Mouse (Mus musculus) gastrocnemius, postnatal 25 days (tissue): Measurements from ENCODE around the gene Asxl1. TPM values are rescaled to one million over a fixed set of nuclear protein-coding genes. Genes with fewer than 3 reads are reported as not detected.
A peak's percentile ranks its signal among the peaks of the same experiment; 100 is the strongest.
"Not testable (repeated sequence)": the region's sequence is repeated elsewhere in the genome, so short reads cannot be mapped to it uniquely, and the experiment has no call there.

ENCODE experiments used
- DNase-seq: peaks from one replicate; pipeline ENCODE4 v3.0.0; 2022
- total RNA-seq, 2 experiments: library from RNA; stranded (reverse); gene quantifications; 1 replicate in 1 of 2; 2 replicates in 1 of 2; pipeline ENCODE4 v1.2.3; 2021

Gene Asxl1
- total RNA-seq, 2 experiments from 2014 or later, result 7.3 to 8.5 TPM

DNA sequence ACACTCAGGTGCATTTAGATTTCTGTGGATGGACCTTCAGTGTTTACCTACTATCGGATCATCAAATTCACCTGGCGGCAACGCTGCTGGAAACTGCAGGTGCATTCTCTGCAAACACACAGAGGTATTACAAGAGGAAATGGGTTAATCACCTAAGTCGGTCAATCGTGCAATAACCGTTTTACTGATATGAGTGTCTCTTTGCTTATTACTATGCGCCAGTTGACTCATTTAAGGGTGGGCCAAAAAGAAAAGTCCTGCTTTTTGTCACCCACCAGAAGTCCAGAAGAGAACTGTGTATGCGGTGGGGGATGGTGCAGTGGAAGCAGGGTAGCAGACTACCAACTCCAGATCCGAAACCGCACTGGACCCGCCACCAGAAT, 567 bp upstream of the Asxl1 start:
- no peak for DNase-seq

DNA sequence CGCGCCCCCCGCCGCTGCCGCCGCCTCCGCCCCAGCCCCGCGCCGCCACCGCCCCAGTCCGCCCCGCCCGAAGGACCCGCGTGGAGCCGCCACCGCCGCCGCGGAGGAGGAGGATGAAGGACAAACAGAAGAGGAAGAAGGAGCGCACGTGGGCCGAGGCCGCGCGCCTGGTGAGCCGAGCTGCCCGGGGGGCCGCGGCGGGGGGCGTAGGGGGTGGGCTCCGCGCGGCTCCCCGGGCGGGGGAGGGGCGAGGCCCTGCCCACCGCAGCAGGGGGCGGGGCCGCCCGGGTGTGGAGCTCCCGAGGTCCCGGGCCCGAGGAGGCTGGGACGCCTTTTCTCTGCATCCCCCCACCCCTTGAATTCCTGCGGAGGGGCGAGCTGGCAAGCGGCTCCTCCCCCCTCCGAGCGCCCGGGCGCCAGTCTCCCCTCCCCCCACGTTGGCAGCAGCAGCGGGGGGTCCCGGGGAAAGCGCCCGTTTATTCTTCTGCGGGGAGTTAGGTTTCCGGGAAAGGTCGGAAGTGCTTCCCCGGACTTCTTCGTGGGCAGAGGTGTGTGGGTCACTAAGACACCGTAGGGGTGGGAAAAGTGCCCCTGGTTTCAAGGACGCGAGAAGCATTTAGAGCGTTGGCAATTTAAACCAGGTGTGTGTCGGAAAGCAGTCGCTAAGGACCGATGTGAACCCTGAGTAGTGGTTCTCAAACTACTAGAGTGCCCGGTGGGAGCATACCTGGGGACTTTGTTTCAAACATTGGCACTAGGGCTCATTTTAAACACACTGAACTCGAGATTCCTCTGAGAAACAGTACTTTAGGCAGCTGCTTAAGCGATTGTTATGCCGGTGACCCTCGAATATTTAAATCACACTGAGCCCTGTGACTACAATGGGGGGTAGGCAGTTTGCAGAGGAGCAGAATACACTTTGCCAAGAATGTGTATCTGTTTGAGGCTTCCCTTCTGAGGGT, 873 bp downstream of the Asxl1 start:
- DNase-seq, result peak; percentile 67

DNA sequence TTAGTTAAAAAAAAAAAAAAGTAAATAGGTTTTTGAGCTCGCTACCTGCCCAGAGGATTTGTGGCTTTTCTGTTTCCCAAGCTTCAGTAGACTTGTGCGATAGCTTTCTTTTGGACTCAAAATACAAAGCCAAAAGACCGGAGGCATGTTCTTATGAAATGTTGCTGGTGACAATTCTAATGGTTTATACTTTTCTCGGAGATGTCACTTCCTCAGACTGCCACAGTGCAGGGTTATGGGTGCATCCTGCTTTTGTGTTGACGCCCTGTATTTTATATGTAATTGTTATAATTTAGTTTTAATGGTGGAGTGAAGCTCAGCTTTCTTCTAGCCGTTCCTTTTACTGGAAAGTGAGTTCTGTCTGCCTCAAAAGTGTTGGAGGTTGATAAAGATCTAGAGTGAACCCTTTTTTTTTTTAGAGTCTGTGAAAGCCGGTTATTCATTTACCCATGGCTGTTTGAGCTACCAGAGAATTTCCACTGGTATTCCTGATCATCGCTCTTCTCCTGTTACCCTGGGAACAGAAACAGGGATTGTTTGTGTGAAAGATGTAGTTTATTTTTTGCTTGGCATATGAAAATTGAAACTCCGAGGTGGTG, 1.7 kb downstream of the Asxl1 start:
- no peak for DNase-seq

DNA sequence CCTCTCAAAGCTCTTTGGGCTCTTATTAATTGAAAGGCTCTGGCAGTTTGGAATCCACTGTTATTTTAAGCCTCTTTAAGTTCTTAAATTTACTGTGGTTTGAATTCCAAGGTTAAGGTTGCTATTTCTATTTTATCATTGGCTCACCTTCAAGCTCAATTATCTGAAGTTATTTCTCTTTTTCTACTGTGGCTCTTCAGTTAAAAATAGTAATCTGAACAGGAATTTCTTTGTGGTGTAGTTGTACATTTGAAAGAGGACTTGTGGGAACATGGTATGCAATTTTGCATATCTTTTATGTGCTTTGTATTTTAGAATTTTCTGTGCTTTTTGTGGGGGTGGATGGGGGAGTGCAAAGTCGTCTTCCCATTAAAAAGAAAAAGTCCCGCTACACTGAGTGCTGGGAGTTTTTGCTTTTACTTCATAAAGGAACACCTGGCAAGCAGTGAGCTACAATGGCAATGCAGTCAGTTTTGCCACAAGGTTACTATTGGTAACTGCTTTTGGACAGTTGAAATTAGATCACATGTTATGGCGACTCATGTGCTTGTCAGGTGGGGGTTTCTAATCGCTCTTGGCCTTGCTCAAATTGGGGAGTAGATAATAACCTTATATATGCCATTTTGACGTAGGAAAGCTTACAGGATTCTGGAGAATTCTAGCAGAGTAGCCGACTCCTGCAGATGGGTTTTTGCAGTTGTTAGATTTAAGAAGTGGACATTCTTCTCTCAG, 2.6 kb downstream of the Asxl1 start:
- DNase-seq, result no peak

DNA sequence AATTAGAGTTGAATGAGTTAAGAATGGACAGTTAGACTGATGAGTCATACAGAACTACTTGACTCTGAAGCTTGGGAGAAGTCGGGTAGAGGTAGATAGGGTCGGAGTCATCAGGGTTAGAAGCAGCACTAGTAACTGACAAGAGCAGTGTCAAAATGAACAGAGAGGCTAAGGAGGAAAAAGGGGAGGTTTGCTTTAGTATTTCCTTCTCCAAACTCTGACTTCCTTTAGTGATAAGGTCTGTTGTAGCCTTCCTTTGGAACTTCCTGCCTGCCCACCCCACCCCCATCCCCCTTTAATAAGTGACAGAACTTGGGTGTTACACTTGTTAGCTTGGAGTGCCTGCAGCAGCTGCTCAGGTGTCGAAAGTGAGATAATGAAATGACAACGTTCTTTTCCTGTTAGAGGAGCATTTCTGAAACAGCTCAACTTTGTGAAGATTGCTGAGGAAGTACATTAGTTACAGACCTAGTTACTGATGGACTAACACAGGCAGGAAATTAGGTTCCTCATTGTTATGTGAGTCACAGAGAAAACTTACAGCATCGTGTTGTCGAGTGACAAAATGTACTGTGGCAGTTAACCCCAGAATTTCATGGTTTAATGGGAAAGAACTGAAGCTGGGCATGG, 5.0 kb downstream of the Asxl1 start:
- no peak for DNase-seq

DNA sequence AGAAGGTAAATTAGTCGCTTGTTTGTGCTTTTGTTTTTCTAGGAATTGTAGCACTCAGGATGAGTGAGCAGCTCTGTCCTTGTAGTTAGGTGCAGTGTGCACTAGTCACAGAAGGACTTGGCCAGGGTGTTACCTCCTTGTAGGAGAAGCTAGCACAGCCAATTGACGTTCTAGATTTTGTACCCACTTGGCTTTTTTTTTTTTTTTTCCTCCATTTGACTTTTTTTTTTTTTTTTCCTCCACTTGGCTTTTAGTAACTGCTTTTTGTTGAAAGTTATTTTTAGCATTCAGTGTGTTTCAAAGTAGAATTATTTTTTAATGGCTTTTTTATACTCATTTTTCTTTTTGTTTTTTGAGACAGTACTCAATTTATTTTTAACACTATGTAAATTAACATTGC, 9.0 kb downstream of the Asxl1 start:
- no peak for DNase-seq

DNA sequence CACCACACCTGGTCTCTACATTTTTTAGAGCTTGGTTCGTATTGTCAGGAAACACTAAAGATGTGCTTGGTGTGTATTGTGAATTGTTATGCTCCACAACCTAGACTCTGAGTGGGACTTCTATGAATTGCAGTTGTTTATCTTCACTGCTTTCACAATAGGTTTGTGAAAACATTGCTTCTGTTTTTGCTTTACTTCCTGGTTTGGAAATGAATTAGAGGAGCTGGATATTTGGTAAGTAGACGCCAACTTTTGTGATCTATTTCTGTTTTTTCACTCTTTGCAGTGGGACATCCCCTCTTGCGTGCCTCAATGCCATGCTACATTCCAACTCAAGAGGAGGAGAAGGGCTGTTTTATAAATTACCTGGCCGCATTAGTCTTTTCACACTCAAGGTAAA, 11.2 kb downstream of the Asxl1 start:
- no peak for DNase-seq

DNA sequence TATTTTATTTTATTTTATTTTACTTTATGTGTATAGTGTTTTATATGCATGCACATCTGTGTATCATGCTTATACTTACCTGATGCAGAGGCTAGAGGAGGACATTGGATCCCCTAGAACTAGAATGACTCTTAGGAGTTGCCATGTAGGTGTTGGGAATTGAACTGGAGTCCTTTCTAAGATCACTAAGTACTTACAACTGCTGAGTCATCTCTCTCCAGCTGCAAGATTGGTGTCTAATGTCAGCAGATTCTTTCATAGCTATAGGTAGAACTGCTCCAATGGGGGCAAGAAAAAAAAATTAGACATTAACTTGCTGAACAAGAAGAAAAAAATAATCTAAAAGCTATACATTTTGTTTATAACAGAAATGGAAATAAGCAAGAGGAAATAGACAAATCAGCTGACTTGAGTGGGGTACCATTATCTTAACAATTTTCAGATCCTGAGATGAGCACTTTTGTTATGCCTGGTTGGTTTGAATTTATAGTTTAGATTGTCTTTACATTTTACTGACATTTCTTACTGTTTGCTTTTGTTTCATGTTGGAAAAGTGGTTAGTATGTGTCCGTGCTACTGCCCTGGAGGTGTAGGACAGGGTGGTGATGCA, 15.6 kb downstream of the Asxl1 start:
- DNase-seq, result no peak

DNA sequence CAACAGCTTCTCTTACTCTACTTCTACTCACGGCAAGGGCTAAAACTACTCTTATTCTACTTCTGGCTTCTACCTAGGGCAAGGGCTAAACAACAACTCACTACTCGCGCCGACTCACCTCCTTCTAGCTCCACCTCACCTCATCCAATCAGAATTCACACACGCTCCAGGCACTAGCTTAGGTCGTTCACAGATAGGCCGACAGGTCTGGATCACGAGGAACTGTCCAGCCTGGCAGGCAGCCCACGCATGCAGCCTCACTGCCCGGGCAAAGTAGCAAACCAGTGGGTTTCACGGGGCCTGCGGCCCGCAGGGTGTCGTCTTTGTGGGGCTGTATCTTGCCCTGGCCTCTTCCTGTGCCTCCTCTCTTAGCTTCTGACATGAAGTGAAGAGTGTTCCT, 18.9 kb downstream of the Asxl1 start:
- not testable (repeated sequence) for DNase-seq

DNA sequence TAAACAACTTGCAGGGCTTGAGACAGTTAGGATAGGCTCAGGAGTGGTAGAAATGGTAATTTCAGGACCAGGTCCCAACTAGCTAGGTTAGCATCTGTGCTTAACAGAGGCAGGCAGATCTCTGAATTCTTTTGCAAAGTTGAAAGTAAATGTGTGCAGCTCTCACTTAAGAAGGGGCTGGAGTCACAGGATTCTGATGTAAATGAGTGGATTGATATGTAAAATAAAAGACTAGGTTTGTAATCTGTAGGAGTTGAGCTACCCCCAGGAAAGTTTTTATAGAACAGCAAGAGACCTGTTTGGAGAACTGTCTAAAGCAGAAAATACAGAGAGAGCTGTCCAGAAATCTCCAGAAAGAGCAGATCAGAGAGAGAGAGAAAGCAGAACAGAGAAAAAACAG, 25.2 kb downstream of the Asxl1 start:
- DNase-seq, result no peak

DNA sequence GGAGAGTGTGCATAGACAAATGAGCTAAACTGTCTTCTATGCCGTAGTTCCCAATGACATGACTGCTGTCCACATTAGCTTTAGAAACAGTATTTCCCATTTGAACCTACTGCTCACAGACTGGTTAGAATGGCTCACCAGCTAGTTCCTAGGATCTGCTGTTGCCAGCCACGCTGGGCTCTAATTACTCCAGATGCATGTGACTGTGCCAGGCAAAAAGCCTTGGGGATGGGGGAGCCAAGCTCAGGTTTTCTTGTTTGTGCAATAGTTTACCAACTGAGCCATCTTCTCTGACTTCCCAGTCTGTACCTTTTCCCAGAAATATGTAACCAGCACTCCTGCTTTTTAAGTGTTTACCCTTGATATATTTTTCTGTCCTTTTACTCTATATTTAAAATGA, 29.8 kb downstream of the Asxl1 start:
- DNase-seq, result no peak

DNA sequence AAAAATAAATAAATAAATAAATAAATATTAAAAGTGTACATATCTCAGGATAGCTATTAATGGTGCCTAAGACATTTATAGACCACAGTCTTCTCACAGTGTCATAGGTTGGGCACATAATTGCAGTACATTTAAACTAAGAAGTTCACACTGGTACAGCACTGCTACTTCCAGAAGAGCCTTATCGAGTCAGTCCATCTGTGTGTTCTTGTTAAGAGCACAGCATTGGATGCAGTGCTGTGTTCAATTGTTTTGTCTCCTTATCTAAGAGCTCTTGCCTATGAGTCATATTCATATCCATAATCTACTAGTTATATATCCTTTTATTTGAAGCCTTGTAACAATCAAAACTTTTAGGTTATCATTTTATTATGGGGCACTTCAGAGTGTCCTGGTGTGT, 34.9 kb downstream of the Asxl1 start:
- no peak for DNase-seq

DNA sequence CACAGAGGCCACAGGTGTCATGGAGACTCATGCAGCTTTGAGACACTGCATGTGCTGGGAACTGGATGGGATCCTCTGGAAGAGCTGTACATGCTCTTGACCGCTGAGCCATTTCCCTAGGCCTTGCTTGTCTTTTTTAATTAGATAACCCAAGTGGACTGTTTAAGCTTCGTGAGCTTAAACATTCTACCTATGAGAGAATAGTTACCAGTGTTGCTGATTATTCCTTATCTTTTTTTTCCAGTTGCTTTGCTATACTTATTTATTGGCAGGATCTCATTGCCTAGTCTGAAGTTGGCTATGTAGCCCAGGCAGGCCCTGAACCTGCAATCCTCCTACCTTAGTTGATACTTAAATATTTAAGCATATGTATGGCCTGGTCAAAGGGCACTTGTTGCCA, 44.2 kb downstream of the Asxl1 start:
- no peak for DNase-seq

DNA sequence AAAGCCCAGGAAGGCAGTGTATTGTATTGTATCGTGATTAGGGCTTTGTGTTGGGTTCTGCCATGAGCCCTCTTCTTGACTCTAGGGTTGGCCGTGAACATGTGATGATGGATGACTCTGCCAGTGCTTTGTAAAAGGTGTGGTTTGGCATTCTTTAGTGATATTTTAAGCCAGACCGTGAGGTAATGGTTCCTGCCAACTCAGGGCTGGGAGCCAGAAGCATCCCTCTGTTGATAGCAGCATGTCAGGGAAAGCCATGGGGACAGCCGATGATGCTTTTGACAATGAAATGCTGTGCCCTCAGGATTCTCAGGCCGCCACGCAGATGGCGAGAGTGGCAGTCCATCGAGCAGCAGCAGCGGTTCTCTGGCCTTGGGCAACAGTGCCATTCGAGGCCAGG, 47.4 kb downstream of the Asxl1 start:
- DNase-seq, result no peak

DNA sequence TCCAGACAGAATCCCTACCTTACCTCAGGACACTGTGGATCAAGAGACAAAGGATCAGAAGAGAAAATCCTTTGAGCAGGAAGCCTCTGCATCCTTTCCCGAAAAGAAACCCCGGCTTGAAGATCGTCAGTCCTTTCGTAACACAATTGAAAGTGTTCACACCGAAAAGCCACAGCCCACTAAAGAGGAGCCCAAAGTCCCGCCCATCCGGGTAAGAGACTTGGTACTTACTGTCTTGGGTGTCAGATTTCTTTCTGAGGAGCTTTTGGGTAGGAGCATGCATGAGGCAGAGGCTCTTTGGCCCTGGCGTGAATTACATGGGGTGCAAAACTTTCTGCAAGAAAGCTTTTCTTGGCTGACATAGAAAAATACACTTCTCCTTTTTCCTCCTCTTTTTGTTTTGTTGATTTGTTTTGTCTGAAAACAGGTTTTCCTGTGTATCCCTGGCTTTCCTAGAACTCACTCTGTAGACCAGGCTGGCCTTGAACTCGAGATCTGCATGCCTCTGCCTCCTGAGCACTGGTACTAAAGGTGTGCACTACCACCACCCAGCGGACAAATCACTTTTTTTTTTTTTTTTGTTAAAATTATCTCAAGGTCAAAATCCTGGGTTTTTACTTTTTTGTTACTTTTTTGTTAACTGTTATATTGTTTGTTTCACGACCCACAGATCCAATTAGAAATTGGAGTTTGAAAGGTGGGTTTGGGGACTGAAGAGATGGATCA, 52.3 kb downstream of the Asxl1 start:
- no peak for DNase-seq

DNA sequence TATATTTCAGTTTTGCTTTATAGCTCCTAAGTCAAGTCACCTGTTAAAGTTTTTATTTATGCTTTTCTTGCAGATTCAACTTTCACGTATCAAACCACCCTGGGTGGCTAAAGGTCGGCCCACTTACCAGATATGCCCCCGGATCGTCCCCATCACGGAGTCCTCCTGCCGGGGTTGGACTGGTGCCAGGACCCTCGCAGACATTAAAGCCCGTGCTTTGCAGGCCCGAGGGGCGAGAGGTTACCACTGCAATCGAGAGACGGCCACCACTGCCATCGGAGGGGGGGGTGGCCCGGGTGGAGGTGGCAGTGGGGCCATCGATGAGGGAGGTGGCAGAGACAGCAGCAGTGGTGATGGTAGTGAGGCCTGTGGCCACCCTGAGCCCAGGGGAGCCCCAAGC, 53.5 kb downstream of the Asxl1 start:
- DNase-seq, result no peak

DNA sequence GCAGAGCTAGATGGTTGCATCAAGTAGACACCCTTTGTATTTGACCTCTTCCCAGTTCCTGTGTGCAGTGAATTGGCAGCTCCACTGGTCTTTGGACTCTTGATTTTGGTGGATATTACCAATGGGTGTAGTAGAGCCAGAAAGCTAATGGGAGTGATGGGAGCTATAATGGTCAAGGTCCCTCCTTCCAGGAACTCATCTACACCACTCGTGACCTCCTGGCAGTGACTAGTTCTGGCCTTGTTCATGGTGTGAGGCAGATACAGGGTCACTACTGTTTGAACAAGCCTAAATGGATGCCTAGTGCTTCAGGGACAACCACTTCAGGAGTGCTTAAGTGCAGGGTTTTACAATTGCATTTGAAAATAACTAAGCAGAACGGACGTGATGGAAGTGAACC, 58.4 kb downstream of the Asxl1 start:
- DNase-seq, result no peak

DNA sequence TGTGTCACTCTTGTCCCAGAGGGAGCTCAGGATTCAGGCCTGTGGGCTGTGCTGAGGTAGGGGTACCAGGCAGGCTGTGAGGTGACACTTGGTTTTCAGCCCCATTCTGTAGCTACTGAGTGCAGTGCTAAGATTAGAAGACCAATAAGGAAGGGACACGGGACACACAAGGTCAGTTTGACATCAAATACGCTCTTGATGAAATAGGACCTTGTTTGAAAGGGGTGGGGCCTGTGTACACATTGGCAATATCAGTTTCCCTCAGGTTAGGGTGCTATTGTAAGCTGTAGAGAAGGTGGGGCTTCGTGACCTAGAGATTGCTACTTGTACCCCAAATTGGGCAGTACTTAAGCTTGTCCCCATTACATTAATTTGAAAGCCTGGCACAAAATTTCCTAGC, 59.3 kb downstream of the Asxl1 start:
- DNase-seq, result no peak

DNA sequence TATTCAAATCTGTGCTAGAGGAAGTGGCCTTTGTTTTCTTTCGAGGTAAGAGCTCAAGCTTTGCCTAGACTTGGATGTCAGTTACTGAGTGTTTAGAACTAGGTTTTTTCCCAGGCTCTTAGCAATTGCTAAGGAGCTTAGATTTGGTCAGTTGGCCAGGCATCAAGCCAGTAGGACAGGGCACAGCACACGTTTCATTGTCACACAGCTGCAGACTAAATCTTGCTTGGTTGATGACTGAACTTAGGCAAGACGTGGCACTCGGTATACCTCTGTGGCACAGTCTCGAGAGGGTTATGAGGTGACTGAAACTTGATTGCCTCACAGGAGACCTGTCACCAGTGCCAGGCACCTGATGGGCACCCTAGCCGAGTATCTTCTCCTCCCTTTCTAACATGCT, 61.3 kb downstream of the Asxl1 start:
- no peak for DNase-seq

DNA sequence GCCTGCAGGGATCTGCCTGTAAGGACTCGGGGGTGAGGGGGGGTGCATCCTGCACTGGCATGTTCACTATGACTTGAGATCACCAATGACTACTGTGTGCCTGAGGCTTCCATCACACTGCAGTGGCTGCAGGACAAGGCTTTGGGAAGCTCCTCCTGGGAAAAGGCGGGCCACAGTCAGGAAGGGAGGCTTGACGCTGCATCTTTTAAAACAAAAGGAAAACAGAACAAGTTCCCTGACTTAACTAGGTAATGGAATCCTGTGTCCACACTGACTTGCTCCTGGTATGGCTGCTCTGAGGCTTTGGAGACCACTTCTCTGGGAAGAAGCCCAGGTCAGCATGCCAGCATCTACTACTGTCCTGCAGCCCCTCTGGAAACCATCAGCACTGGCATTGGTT, 63.3 kb downstream of the Asxl1 start:
- no peak for DNase-seq

DNA sequence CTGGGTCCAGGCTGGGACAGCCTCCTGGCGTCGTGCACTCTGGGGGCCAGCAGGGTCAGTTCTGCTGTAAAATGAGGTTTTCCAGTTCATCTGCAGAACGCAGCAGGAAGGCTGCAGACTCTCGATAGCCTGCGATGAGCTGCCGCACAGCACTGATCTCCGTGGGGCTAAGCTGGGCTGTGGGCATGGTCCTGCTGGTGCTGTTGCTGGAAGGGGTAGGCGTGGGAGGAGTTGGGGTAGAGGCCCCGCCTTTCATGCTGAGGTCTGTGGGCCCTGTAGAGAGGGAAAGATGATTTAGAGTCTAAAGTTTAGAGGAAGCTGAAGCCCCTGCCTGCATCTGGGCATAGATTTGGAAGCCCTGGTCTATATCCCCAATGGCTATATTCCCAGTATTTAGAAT, 65.9 kb downstream of the Asxl1 start:
- no peak for DNase-seq

DNA sequence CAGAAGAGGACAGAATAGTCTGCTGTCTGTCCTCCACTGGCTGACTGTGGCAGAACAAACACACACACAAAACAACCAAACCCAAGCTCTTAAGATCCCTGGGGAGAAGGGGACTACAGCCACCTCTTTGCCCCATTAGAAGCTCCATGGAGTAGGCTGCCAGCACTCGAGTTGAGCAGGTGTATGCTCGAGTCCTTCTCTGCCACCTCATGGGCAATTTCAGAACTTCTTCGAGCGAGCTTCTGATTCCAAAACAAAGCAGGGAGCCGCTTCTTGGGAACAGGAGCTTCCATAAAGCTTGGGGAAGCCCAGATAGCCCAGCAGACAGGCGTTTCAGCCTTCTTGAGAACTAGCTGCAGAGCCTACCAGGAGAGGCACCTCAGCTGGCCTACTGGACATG, 66.9 kb downstream of the Asxl1 start:
- no peak for DNase-seq
